Mouse (Mus musculus) liver, adult 2 months (tissue): Measurements from ENCODE around the gene Gpr143. TPM values are rescaled to one million over a fixed set of nuclear protein-coding genes. Genes with fewer than 3 reads are reported as not detected.
A peak's percentile ranks its signal among the peaks of the same experiment; 100 is the strongest.

Experiments
- DNase-seq: peaks from one replicate; pipeline ENCODE4 v3.0.0-alpha.2; 2011; ENCODE audit warnings: low read depth, low spot score; ENCODE audit errors: extremely low read depth
- H3K27ac ChIP-seq: fragments of 200-500 bp; replicated peaks from 2 replicates; pipeline ENCODE4 v1.5.1; 2012; ENCODE audit warnings: low read depth, mild to moderate bottlenecking, control low read depth, inconsistent platforms, low read length; ENCODE audit not compliant: insufficient read depth
- H3K27me3 ChIP-seq: fragments of 200-500 bp; 2 replicates; pipeline ENCODE4 v1.6.1; 2012; ENCODE audit warnings: mild to moderate bottlenecking, moderate library complexity, low read length, inconsistent platforms; ENCODE audit not compliant: control insufficient read depth, insufficient read depth
- H3K36me3 ChIP-seq: fragments of 200-500 bp; 2 replicates; pipeline ENCODE4 v1.6.1; 2012; ENCODE audit warnings: low read length, inconsistent platforms; ENCODE audit not compliant: control insufficient read depth, insufficient read depth
- H3K4me1 ChIP-seq: fragments of 200-500 bp; 2 replicates; pipeline ENCODE4 v1.6.1; 2011; ENCODE audit warnings: low read length; ENCODE audit not compliant: control insufficient read depth, insufficient read depth
- H3K4me3 ChIP-seq: fragments of 200-500 bp; 2 replicates; pipeline ENCODE4 v1.5.1; 2011; ENCODE audit warnings: low read depth, mild to moderate bottlenecking, control low read depth, low read length, moderate library complexity; ENCODE audit not compliant: insufficient read depth
- H3K79me2 ChIP-seq: fragments of 200-500 bp; 2 replicates; pipeline ENCODE4 v1.6.1; 2012; ENCODE audit warnings: inconsistent platforms, mild to moderate bottlenecking, low read length, moderate library complexity; ENCODE audit not compliant: control insufficient read depth, insufficient read depth
- H3K9ac ChIP-seq: fragments of 200-500 bp; 2 replicates; pipeline ENCODE4 v1.6.1; 2012; ENCODE audit warnings: low read depth, mild to moderate bottlenecking, control low read depth, inconsistent platforms, low read length
- CTCF ChIP-seq: fragments of 200-500 bp; IDR thresholded peaks from 2 replicates; pipeline ENCODE4 v1.5.1; 2011; ENCODE audit warnings: low read depth, low read length, control low read depth
- POLR2A ChIP-seq: fragments of 200-500 bp; IDR thresholded peaks from 2 replicates; pipeline ENCODE4 v1.6.1; 2011; ENCODE audit warnings: low read length, control low read depth; ENCODE audit not compliant: insufficient read depth; ENCODE audit errors: extremely low read depth
- WGBS: fragments of 180-500 bp; shearing (Covaris S2); methylation state at CpG from one replicate; pipeline ENCODE4 v1.1.7; 2018; 5-methylcytosine and 5-hydroxymethylcytosine counted together
- polyA plus RNA-seq: library from polyadenylated mRNA; depleted of rRNA; stranded (reverse); fragments of >200 nt; gene quantifications from 2 replicates; pipeline ENCODE4 v1.2.3, GENCODE M21; 2012
- total RNA-seq: library from RNA; depleted of rRNA; stranded (reverse); fragments of >200 nt; gene quantifications from 2 replicates; pipeline ENCODE4 v1.2.3, GENCODE M21; 2014

The Gpr143 gene
- total and polyA plus RNA-seq, 2 experiments, result not detected

DNA sequence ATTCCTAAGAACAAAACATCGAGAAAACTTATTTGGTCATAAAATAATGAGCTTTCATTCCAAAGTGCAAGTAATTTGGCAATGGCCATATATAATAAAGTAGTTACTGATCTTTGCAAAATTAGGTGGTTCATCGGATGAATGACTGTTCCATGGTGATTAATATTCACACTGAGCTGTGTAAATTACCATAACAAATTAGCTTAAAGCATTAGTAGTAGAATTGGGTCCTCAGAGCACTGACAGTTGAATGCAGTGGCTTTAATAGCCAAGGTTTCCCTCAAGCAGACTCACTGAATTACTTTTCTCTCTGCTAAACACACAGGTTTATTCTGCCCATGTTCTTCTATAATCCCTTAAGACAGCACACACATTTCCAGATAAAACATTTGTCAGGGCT is 35.8 kb upstream of the Gpr143 start:
- H3K79me2 ChIP-seq, result no peaks in the 10 kb centered on the region; the same call in 1 of the 2 replicates
- no peak overlapping the region for H3K4me3 ChIP-seq
- WGBS, result 78% methylated on average over 2 of the region's 2 CpGs
- no peaks in the 10 kb centered on the region for H3K36me3 ChIP-seq
- H3K27ac ChIP-seq, result no peak overlapping the region
- peaks cover 2% of the 10 kb centered on the region; the same call in 1 of the 2 replicates for H3K4me1 ChIP-seq
- no peaks in the 10 kb centered on the region for H3K27me3 ChIP-seq
- no peak overlapping the region for H3K9ac ChIP-seq
- DNase-seq, result no peak
- no peak for TF ChIP-seq POLR2A
- no peak for TF ChIP-seq CTCF

DNA sequence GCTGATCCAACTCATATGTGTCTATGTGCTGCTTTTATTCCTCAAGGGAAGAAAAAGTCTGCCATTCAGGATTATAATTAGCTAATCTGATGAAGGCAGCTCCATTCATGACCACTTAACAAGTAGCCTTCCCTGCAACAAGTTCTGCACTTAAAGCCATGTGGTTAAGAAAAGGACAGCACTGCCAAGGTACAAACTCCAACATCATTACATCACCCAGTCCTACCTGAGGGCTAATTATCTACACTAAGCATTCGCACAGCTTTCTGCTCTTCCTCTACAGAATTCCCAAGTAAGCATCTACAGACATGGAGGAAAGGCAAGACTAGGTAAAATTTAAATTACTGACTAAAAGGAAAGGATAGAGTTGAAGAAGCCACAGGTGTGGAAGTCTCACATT is 25.9 kb upstream of the Gpr143 start:
- Histone ChIP-seq H3K27me3 (no peaks in the 10 kb centered on the region), H3K9ac (no peak overlapping the region), H3K36me3 (no peaks in the 10 kb centered on the region), H3K79me2 (peaks cover 4% of the 10 kb centered on the region; the same call in 1 of the 2 replicates), H3K27ac (no peak overlapping the region), H3K4me3 (no peak overlapping the region), H3K4me1 (no peaks in the 10 kb centered on the region; the same call in 1 of the 2 replicates)
- WGBS, result 14% methylated on average over 1 of the region's 1 CpGs
- DNase-seq, result peak; percentile 74
- TF ChIP-seq POLR2A (no peak), CTCF (no peak)

DNA sequence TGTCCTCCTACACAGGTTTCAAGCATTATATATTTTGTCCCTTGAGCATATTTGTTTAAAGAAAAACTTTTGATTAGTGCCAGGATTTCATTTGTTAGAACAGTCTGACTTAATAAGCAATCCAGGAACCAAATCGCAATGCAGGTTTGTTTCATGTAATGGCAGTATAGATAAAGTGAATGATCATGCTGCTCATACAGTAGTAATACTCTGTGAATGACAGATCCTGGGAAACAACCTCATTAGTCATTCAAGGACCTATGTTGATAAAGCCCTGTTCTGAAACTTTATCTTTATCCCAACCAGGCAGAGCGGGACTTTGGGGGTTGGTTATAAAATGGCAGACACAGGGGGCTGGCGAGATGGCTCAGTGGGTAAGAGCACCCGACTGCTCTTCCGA is 25.4 kb upstream of the Gpr143 start:
- 75% methylated on average over 5 of the region's 5 CpGs for WGBS

DNA sequence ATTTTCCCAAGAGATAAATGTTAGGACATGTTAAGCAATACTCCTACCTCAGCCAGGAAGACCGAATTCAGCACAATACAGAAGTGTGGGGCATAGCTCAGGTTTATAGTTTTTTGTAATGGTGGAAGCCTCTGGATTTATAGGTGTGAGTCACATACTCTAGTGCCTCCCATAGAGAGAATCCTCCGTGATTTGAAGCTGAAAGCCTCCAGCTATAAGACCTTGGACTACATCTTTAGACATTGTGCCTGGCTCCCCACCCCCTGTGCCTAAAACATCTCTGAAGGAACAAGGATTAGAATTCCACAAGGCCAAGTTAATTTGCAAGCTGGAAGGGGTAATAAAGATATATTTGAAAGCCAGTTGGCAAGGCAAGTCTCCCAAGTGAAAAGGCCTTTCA is 19.3 kb upstream of the Gpr143 start:
- DNase-seq, result peak; percentile 66
- TF ChIP-seq POLR2A (no peak), CTCF (no peak)

More for the DNA sequence above, 25.4 kb upstream of the Gpr143 start:
- DNase-seq, result no peak
- no peak overlapping the region for H3K9ac ChIP-seq
- TF ChIP-seq POLR2A (no peak), CTCF (no peak)
- no peaks in the 10 kb centered on the region; the same call in 1 of the 2 replicates for H3K4me1 ChIP-seq
- no peak overlapping the region for H3K27ac ChIP-seq
- peaks cover 4% of the 10 kb centered on the region; the same call in 1 of the 2 replicates for H3K79me2 ChIP-seq
- H3K27me3 ChIP-seq, result no peaks in the 10 kb centered on the region
- no peak overlapping the region for H3K4me3 ChIP-seq
- H3K36me3 ChIP-seq, result no peaks in the 10 kb centered on the region

DNA sequence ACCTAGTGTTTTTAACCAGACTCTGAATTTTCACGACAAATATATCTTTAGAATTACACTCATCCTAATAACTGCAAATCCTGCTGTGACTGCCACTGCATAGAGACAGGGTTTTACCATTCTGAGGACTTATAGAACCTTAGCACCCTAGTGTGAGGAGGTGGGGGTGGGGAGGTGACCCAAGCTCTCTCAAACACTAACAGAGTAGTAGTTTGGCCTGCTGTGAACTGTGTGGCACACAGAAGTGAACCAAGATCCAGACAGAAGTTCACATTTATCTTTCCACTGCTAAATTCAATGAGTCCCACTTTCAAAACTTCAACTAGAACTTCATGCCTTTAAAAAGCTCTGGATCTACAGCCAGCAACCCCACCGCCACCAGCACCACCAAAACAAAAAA is 18.9 kb upstream of the Gpr143 start:
- Histone ChIP-seq H3K9ac (no peak overlapping the region), H3K36me3 (no peaks in the 10 kb centered on the region), H3K79me2 (peaks cover 7% of the 10 kb centered on the region; the same call in 1 of the 2 replicates), H3K4me1 (peaks cover 12% of the 10 kb centered on the region; the same call in 1 of the 2 replicates), H3K27me3 (no peaks in the 10 kb centered on the region), H3K27ac (peak overlapping the region; percentile 48), H3K4me3 (no peak overlapping the region)
- WGBS, result 44% methylated on average over 2 of the region's 2 CpGs
- DNase-seq, result peak; percentile 63
- TF ChIP-seq POLR2A, result no peak
- no peak for TF ChIP-seq CTCF

More for the DNA sequence above, 19.3 kb upstream of the Gpr143 start:
- Histone ChIP-seq H3K9ac (no peak overlapping the region), H3K4me3 (no peak overlapping the region), H3K79me2 (peaks cover 7% of the 10 kb centered on the region; the same call in 1 of the 2 replicates), H3K4me1 (peaks cover 12% of the 10 kb centered on the region; the same call in 1 of the 2 replicates), H3K27me3 (no peaks in the 10 kb centered on the region), H3K27ac (no peak overlapping the region; the same call in 1 of the 2 replicates), H3K36me3 (no peaks in the 10 kb centered on the region)
- 20% methylated on average over 2 of the region's 2 CpGs for WGBS

DNA sequence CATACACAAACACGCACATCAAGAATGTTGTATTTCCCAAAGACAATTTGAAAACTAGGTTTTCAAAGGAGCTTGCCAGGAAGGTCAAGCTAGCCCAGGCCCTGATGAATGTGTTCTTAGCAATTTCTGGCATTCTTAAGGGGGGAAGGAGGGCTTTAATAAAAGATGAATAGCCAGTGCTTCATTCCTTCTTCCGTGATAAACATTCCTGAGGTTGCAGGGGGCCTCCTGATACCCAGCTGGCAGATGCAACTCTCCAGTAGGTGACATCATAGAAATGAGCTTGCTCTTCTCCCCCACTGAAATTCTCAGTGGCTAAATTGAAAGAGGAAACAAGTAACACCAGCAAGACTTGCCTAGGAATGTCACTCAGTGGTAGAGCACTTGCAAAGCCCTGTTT is 17.6 kb upstream of the Gpr143 start:
- no peak overlapping the region for H3K9ac ChIP-seq
- H3K4me1 ChIP-seq, result peaks cover 12% of the 10 kb centered on the region; the same call in 1 of the 2 replicates
- no peak overlapping the region for H3K4me3 ChIP-seq
- 38% methylated on average over 2 of the region's 2 CpGs for WGBS
- H3K27ac ChIP-seq, result peak overlapping the region; percentile 60; the same call in 1 of the 2 replicates
- no peaks in the 10 kb centered on the region for H3K36me3 ChIP-seq
- no peak for DNase-seq
- no peaks in the 10 kb centered on the region for H3K27me3 ChIP-seq
- TF ChIP-seq CTCF, result no peak
- no peak for TF ChIP-seq POLR2A
- peaks cover 7% of the 10 kb centered on the region; the same call in 1 of the 2 replicates for H3K79me2 ChIP-seq
